Comparison of ENCODE assay signal across 7 mouse cellular contexts in the genomic region with DNA sequence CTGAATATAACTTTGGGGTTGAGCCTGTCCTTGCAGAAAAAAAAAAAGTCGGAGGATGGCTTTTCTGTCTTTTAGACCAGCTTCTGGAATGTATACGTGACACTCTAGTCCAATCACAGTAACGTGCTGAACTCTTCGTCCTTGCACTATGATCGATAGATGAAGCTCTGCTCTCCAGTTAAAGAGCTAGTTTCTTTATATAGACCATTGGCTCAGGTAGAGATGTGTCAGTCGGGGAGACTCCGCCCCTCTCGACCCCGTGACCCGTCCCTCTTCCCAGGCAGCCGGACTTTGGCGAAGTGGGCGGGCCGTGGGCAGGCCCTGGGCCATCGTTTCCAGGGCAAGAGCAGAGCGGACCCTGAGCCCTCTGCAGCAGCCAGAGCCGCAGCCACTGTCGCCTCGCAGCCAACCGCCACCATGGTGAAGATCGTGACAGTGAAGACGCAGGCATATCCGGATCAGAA. TPM values are rescaled to one million over a fixed set of nuclear protein-coding genes. Genes with fewer than 3 reads are reported as not detected.
A peak's percentile ranks its signal among the peaks of the same experiment; 100 is the strongest.
DNase-seq lines count a peak whose midpoint lies in the region; ATAC-seq and TF ChIP-seq lines count a peak whose summit lies in the region.

Pgm1 (plus strand) TSS at position 266 of the 464 bp plus-strand sequence.

- H3K36me3 ChIP-seq in hindbrain, postnatal 0 days (ENCODE audit: insufficient read depth, low read length): no peaks in the 10 kb centered on the region

- peak within 1 kb of the TSS; percentile 94 for H3K27ac ChIP-seq in hindbrain, postnatal 0 days

- no peaks in the 10 kb centered on the region for H3K9me3 ChIP-seq in hindbrain, postnatal 0 days (ENCODE audit: low read length)

- H3K27me3 ChIP-seq in hindbrain, postnatal 0 days (ENCODE audit: insufficient read depth, low read length): no peaks in the 10 kb centered on the region

- DNase-seq in T-cell, adult 2 months (ENCODE audit: low spot score): peak; percentile 67
- DNase-seq in cerebellum, adult 9-10 months: peak; percentile 88
- peak; percentile 86 for DNase-seq in gastrocnemius, postnatal 10 days
- DNase-seq in hindbrain, postnatal 0 days (ENCODE audit: low spot score): peak; percentile 82
- DNase-seq in left cerebral cortex, adult 11 months (ENCODE audit: low spot score): peak; percentile 70
- DNase-seq in lung, postnatal 25 days (ENCODE audit: low spot score): peak; percentile 91
- peak; percentile 42 for DNase-seq in retina, postnatal 7 days (ENCODE audit: low read depth, low spot score)

- no peak for TF ChIP-seq CTCF in hindbrain, postnatal 0 days (IDR thresholded peaks at IDR 0.05; ENCODE audit: low read depth)

- H3K9ac ChIP-seq in hindbrain, postnatal 0 days (replicated peaks; ENCODE audit: low read length): peak within 1 kb of the TSS; percentile 81

- H3K4me1 ChIP-seq in hindbrain, postnatal 0 days (ENCODE audit: insufficient read depth, low read length): peaks cover 10% of the 10 kb centered on the region

- WGBS in hindbrain, postnatal 0 days: 3% methylated on average over 23 of the region's 23 CpGs

- peak within 1 kb of the TSS; percentile 77 for H3K4me2 ChIP-seq in hindbrain, postnatal 0 days (ENCODE audit: low read depth, low read length)

- peak within 1 kb of the TSS; percentile 72 for H3K4me3 ChIP-seq in hindbrain, postnatal 0 days (ENCODE audit: low read length)

- peak; percentile 88 for ATAC-seq in hindbrain, postnatal 0 days

RNA-seq across cellular contexts. Expression of gene Pgm1, which starts in this region (rescaled TPM):
- 100 to 1,000 TPM; 757 to 836 TPM for total RNA-seq in gastrocnemius, postnatal 10 days (2021)
- total RNA-seq in hindbrain, postnatal 0 days (2014; rRNA removed): 124 and 125 TPM in 2 replicates
- 125 and 128 TPM in 2 replicates for polyA plus RNA-seq in hindbrain, postnatal 0 days (2015; fragmentation: Nextera tagmentation; extraction: Ambion mirVana)

Comparison
In these comparisons a context has a peak if more than half of its experiments do, and no peak if none do; other contexts are left out.
1. Peak in every context shown above with its lines: DNase-seq, ATAC-seq, H3K4me3 ChIP-seq and H3K27ac ChIP-seq.